Mouse (Mus musculus): ENCODE data around the gene Rfx7. TPM values are rescaled to one million over a fixed set of nuclear protein-coding genes. Genes with fewer than 3 reads are reported as not detected.
"Not testable (repeated sequence)": the region's sequence is repeated elsewhere in the genome, so short reads cannot be mapped to it uniquely, and the experiment has no call there.

The Rfx7 gene
- polyA plus RNA-seq, 1 experiment from 2014 or later = 16.2 TPM

DNA sequence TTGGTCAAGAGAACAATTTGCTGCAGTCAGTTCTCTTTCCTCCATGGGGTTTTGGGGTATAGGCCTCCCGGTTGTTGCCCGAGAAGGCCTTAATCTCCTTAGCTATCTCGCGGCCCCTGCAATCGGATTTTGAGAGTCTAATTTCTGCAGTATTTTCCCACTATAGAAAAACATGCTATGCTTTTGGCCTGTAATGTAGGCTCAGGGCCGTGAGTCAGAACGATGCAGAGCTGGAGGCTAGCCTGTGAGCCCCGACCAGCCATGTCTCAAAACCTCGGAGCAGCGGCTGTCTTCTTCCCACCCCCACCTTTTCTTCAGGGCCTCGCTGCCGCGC is 129.5 kb downstream of the Rfx7 start:
- ATAC-seq = no peak
- Histone ChIP-seq H3K9ac (peak overlapping the region; percentile 100), H3K9me3 (replicated peaks) (no peaks in the 10 kb centered on the region), H3K36me3 (ENCODE audit: poor library complexity, severe bottlenecking) (peaks cover 10% of the 10 kb centered on the region), H3K4me3 (peak overlapping the region; percentile 99), H3K27ac (peak overlapping the region; percentile 99), H3K4me2 (peak overlapping the region; percentile 90), H3K27me3 (no peaks in the 10 kb centered on the region), H3K4me1 (peaks cover 42% of the 10 kb centered on the region)
- WGBS = under 1% methylated on average over 13 of the region's 13 CpGs

DNA sequence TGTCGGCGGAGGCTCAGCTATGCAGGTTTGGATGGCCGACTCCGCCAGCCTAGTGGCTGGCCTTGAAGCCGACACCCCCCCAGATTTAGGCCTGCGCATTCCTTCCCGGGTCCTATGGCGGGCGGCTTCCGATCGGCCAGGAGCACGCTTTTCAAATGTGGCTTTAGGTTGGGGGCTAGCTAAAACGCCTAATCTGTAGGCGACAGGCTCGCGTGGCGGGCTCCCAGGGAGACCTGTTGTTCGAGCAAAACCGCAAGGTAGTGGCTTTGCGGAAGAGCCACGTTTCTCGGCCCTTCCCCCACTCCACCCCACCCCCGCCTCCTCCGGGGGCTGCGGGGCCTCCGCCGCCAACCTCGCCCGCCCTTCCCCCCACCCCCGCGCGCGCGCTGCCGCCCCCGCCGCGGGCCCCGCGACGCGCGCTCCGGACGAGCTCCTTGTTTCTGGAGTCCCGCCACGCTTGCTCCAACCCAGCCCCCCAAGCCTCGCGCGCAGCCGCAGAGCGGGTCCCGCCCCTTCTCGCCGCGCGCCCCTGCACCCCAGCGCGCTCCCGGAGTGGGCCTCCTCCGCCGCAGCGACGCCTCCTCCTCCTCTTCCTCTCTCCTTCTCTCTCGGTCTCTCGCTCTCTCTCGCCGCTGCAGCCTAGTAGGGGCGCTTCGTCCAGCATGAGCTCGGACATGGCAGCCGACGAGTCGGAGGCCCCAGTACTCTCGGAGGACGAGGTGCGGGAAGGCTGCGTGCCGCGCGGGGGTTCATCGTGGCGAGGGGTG is 130.0 kb downstream of the Rfx7 start, which contains the start of gene Nedd4:
TSS of gene Nedd4 (plus strand) at position 452 of the 767 bp plus-strand sequence.
- Histone ChIP-seq H3K9ac (peak within 1 kb of the TSS; percentile 100), H3K36me3 (ENCODE audit: poor library complexity, severe bottlenecking) (peaks cover 15% of the 10 kb centered on the region), H3K27ac (peak within 1 kb of the TSS; percentile 99), H3K4me2 (peak within 1 kb of the TSS; percentile 90), H3K4me3 (peak within 1 kb of the TSS; percentile 99), H3K4me1 (peaks cover 44% of the 10 kb centered on the region), H3K27me3 (no peaks in the 10 kb centered on the region), H3K9me3 (replicated peaks) (no peaks in the 10 kb centered on the region)
- WGBS = under 1% methylated on average over 53 of the region's 83 CpGs
- ATAC-seq = peak; percentile 88

DNA sequence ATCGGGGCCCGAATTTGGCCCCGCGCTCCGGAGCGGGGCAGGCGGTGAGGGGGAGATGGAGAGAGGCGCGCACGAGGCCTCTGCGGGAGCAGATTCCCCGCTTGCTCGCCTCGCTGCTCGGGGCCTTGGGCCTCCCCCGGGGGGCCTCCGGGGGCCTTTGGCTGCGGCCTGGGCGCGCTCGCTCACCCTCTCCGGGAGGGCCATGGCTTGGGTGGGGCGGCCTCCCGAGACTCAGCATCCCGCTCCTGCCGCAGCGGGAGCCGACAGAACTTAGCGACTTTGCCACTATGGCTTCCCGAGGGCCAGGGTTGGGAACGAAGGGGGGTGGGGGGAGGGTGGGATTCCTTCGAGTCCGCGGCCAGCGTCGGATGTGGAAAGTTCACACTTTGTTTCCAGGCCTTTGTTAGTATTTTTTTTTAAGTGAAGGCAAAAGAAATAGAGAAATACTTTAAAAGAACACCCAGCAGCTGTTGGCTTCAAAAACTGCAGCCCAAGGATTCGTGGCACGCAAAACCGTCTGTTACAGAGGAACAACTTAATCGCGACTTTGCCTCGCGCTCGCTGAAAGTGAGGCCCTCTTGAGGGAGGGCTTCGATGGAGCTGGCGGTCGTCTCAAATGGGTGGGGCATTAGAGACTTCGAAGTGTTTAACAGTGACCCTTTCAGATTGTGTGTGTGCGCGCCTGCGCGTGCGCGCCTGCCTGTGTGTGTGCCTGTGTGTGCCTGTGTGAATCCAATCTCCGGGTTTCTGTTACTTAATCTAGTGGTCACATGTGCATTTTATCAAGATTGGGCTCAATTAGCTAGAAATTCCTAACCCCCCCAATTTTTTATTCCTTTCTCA is 130.9 kb downstream of the Rfx7 start:
- ATAC-seq = peak; percentile 69
- WGBS = under 1% methylated on average over 45 of the region's 55 CpGs
- peak overlapping the region; percentile 90 for H3K4me2 ChIP-seq
- H3K27me3 ChIP-seq = no peaks in the 10 kb centered on the region
- peak overlapping the region; percentile 100 for H3K9ac ChIP-seq
- H3K27ac ChIP-seq = peak overlapping the region; percentile 99
- no peaks in the 10 kb centered on the region for H3K9me3 ChIP-seq (replicated peaks)
- peaks cover 21% of the 10 kb centered on the region for H3K36me3 ChIP-seq (ENCODE audit: poor library complexity, severe bottlenecking)
- peaks cover 50% of the 10 kb centered on the region for H3K4me1 ChIP-seq
- peak overlapping the region; percentile 99 for H3K4me3 ChIP-seq

DNA sequence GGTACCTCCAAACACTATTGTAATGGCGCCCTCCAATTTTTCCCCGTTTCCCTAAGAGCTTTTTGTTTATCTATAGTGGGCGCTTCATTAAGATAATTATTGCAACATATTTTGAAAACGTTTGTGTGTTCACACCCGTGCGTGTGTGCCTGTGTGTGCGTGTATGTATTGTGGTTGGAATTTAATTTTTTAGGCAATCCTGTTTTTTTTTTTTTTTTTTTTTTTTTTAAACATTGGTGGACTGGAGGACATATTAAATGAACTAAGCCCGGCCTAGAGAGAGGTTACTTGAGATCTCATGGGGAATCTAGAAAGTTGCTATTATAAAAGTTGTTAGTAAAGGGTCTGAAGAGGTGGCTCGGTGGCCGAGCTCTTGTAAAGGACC is 131.5 kb downstream of the Rfx7 start:
- peak overlapping the region; percentile 90 for H3K4me2 ChIP-seq
- 7% methylated on average over 10 of the region's 10 CpGs for WGBS
- no peaks in the 10 kb centered on the region for H3K27me3 ChIP-seq
- H3K27ac ChIP-seq = peak overlapping the region; percentile 99
- peak overlapping the region; percentile 99 for H3K4me3 ChIP-seq
- ATAC-seq = no peak
- no peaks in the 10 kb centered on the region for H3K9me3 ChIP-seq (replicated peaks)
- H3K9ac ChIP-seq = peak overlapping the region; percentile 100
- peaks cover 21% of the 10 kb centered on the region for H3K36me3 ChIP-seq (ENCODE audit: poor library complexity, severe bottlenecking)
- peaks cover 50% of the 10 kb centered on the region for H3K4me1 ChIP-seq

DNA sequence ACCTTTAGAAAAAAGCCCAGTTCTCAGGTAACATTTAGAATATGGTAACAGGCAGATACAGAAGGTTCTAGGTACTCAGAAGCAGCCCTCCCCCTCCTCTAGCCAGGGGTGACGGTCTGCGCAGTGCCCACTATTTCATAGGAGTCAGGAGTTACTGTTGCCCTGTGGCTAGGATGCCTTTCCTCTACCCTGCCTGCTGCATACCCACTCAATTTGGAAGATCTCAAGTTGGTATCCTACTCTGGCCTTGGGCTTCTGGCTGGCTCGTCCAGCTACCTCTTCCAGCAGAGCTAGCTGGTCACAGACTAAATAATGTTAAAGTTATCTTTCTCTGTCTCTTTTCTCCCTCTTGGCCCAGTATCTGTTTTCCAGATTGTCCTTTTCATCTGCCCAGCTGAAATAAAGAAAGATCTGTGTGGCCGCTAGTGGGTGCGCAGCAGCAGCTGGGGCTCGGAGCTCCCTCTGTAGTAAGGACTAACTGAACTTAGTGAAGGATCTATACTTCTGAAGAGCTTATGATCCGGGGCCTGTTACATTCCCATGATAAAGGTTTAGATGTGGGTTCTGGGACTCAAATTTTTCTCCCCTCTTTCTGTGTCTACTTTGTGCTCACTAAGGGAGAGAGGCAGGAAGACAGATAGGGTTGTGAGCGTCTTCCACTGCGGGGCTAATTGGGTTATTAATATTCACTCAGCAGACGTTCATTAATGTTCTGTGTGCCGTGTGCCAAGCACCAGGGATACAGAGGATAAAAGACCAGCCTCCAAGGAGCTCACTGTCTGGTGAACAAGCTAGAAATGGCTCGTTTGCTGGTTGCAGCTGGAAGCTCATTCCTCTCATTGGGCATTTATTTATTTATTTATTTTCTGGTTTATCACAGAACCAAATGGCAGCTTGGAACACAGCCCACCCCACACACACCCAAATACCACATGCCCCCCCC is 132.6 kb downstream of the Rfx7 start:
- WGBS = 21% methylated on average over 12 of the region's 12 CpGs
- Histone ChIP-seq H3K4me2 (peak overlapping the region; percentile 90), H3K4me1 (peaks cover 59% of the 10 kb centered on the region), H3K9ac (peak overlapping the region; percentile 100), H3K27me3 (no peaks in the 10 kb centered on the region), H3K9me3 (replicated peaks) (no peaks in the 10 kb centered on the region), H3K27ac (peak overlapping the region; percentile 99), H3K36me3 (ENCODE audit: poor library complexity, severe bottlenecking) (peaks cover 28% of the 10 kb centered on the region), H3K4me3 (peak overlapping the region; percentile 99)
- ATAC-seq = peak; percentile 33; the same call in 1 of the 2 replicates

DNA sequence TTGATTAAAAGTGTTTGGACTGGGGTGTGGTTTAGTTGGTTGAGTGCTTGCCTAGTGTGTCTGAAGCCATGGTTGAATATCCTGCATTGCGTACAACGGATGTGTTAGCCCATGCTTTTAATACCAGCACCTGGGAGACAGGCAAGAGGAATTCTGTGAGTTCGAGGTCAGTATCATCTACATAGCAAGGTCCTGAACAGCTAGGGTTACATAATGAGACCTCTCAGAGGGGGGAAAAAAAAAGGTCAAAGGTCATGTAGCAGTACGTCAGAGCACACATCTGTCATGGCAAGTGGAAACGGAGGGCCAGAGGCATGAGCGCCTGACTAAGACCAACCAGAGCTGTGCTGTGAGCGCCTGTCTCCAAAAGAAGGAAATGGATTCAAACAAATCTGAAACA is 133.5 kb downstream of the Rfx7 start:
- Histone ChIP-seq H3K9ac (peak overlapping the region; percentile 100), H3K36me3 (ENCODE audit: poor library complexity, severe bottlenecking) (peaks cover 35% of the 10 kb centered on the region), H3K4me2 (peak overlapping the region; percentile 90), H3K4me3 (peak overlapping the region; percentile 99), H3K27me3 (no peaks in the 10 kb centered on the region), H3K27ac (peak overlapping the region; percentile 99), H3K4me1 (peaks cover 63% of the 10 kb centered on the region), H3K9me3 (replicated peaks) (no peaks in the 10 kb centered on the region)
- WGBS = 54% methylated on average over 7 of the region's 7 CpGs
- ATAC-seq = no peak

DNA sequence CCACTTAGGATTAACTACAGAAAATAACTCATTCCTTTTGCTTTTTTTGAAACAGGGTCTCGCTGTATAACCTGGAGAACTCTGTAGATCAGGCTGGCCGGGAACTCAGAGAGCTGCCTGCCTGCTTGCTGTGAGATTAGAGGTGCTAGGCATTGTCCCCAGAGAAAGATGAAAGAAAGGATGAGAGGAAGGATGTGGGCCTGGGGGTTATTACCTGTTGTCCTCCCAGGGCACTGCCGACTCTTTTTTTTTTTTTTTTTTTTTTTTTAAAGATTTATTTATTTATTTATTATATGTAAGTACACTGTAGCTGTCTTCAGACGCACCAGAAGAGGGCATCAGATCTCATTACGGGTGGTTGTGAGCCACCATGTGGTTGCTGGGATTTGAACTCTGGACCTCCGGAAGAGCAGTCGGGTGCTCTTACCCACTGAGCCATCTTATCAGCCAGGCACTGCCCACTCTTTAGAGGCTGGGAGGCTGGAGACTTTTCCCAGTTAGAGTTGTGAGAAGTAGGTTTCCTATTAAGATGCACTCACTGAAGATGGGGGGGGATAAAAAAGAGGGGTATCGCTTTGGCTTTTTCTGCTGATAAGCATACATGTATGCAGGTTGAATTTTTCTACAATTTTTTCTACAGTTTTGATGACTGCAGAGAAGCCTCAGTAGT is 134.4 kb downstream of the Rfx7 start:
- not testable (repeated sequence) for H3K9me3 ChIP-seq (replicated peaks); H3K27ac ChIP-seq; H3K27me3 ChIP-seq; ATAC-seq; H3K4me3 ChIP-seq
- Histone ChIP-seq H3K36me3 (ENCODE audit: poor library complexity, severe bottlenecking) (peaks cover 40% of the 10 kb centered on the region), H3K9ac (peak overlapping the region; percentile 8; the same call in 1 of the 2 replicates), H3K4me2 (peak overlapping the region; percentile 90; the same call in 1 of the 2 replicates), H3K4me1 (peaks cover 54% of the 10 kb centered on the region)
- 78% methylated on average over 6 of the region's 8 CpGs for WGBS

DNA sequence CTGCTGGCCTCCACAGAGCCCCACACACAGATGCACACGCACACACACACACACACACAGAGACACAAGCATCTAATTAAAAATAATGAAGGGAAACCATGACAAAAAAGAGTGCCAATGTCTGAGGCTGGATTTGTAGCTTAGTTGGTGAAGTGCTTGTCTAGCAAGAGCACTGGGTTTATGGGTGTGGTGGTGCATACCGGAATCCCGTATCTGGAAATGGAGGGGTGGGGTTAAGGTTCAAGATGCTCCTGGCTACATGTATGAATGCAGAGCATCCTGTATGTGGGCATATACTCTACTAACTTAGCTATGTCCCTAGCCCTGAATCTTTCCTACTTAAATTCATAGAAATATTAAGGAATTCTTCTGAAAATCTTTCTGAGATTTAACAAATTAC is 135.1 kb downstream of the Rfx7 start:
- no peaks in the 10 kb centered on the region for H3K9me3 ChIP-seq (replicated peaks)
- no peak for ATAC-seq
- peaks cover 45% of the 10 kb centered on the region for H3K36me3 ChIP-seq (ENCODE audit: poor library complexity, severe bottlenecking)
- no peaks in the 10 kb centered on the region for H3K27me3 ChIP-seq
- no peak overlapping the region for H3K27ac ChIP-seq
- peak overlapping the region; percentile 8; the same call in 1 of the 2 replicates for H3K9ac ChIP-seq
- H3K4me1 ChIP-seq = peaks cover 58% of the 10 kb centered on the region
- WGBS = 81% methylated on average over 3 of the region's 3 CpGs
- no peak overlapping the region for H3K4me3 ChIP-seq
- H3K4me2 ChIP-seq = 0 out of 2 replicates have a peak overlapping the region, but pooled peaks have one; percentile 1

DNA sequence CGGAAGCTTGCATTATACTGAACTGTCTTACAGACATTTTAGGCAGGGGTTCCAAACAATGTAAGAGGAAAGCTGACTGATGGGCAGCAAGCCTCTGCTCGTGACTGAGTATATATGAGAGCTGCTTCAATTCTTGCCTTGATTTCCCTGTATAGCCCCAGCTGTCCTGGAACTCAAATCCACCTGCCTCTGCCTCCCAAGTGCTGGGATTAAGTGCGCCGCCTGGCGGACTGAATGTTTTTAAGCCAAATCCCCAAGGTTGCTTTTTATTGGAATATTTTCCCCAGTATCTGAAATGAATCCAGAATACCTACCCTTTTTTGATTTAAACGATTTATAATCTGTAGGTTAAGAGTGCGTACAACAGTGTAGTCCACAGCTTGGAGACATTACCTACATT is 137.3 kb downstream of the Rfx7 start:
- Histone ChIP-seq H3K4me2 (no peak overlapping the region), H3K36me3 (ENCODE audit: poor library complexity, severe bottlenecking) (peaks cover 66% of the 10 kb centered on the region), H3K9me3 (replicated peaks) (no peaks in the 10 kb centered on the region), H3K27me3 (no peaks in the 10 kb centered on the region), H3K4me1 (peaks cover 50% of the 10 kb centered on the region), H3K4me3 (no peak overlapping the region), H3K9ac (no peak overlapping the region), H3K27ac (no peak overlapping the region)
- ATAC-seq = no peak
- WGBS = 78% methylated on average over 7 of the region's 7 CpGs

DNA sequence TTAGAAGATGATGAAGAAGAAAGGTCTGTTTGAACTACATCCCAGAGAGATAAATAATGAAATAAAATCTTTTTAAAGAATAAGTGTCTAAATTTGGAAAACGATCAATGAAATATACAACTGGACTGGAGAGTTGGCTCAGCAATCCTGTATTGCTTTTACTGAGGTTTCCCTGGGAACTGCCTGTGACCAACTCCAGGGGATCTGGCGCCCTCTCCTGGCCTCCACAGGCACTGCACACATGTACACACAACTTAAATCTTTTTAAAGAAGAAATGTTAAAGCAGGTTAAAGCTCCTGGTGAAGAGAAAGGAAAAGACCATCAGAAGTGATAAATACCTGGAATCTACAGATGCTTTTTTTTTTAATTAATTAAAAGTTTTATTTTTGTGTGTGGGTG is 140.3 kb downstream of the Rfx7 start:
- no peak overlapping the region for H3K4me3 ChIP-seq
- ATAC-seq = no peak
- no peak overlapping the region for H3K27ac ChIP-seq
- H3K4me1 ChIP-seq = peaks cover 23% of the 10 kb centered on the region
- H3K4me2 ChIP-seq = no peak overlapping the region
- H3K9ac ChIP-seq = no peak overlapping the region
- no peaks in the 10 kb centered on the region for H3K9me3 ChIP-seq (replicated peaks)
- no peaks in the 10 kb centered on the region for H3K27me3 ChIP-seq
- peaks cover 73% of the 10 kb centered on the region for H3K36me3 ChIP-seq (ENCODE audit: poor library complexity, severe bottlenecking)
- WGBS = 38% methylated on average over 2 of the region's 2 CpGs

Data from forebrain, embryonic 13.5 days (tissue).